Mouse (Mus musculus) spleen, adult 18-20 months (tissue): ENCODE measurements around the gene Olfr180.

ENCODE experiments used
- DNase-seq, 2 experiments: peaks; one replicate each; pipeline ENCODE4 v3.0.0; 2022; ENCODE audit warnings: mixed read lengths in 2 of 2

The Olfr180 gene

DNA sequence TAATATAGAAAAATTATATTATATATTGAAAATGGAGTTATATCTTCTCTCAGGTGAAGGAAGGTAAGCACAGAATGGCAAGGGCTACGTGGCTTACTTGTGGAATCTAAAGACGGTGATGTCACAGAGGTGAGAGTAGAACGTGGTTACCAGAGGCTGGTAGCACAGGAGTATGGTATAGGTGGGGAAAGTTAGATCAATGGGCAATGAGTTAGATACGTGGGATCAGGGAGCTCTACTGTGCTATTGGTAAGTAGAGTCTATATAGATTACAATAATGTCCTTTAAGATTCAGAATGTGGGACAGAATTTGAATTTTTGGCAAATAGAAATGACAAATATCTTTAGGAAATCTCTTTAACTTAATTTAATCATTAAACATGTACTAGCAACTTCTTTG is at the start of gene Olfr180:
Olfr180 (minus strand) TSS at position 101 of the 400 bp plus-strand sequence.
- DNase-seq: no peak

- no peak for DNase-seq
Measured at GRCm38 (mm10) chr16:58928655-58929054, 537 bp downstream of the Olfr180 start, which contains the start of gene Olfr181. Olfr181 (minus strand) TSS chr16:58928755.

GRCm38 (mm10) chr16:58891963-58892362 is 37.2 kb downstream of the Olfr180 start, which contains the start of gene Olfr178:
Olfr178 (minus strand) TSS chr16:58892063.
- DNase-seq: no peak

- DNase-seq: no peak
Measured at GRCm38 (mm10) chr16:58884416-58884815, 44.8 kb downstream of the Olfr180 start.

GRCm38 (mm10) chr16:58874668-58875067 is 54.5 kb downstream of the Olfr180 start, which contains the start of gene Olfr177:
Olfr177 (minus strand) TSS chr16:58874768.
- no peak for DNase-seq
